Mouse (Mus musculus): Measurements from ENCODE around the gene Alcam. TPM values are rescaled to one million over a fixed set of nuclear protein-coding genes. Genes with fewer than 3 reads are reported as not detected.
A peak's percentile ranks its signal among the peaks of the same experiment; 100 is the strongest.

Gene Alcam
- total RNA-seq, 2 experiments from 2014 or later: 154 to 161 TPM

DNA sequence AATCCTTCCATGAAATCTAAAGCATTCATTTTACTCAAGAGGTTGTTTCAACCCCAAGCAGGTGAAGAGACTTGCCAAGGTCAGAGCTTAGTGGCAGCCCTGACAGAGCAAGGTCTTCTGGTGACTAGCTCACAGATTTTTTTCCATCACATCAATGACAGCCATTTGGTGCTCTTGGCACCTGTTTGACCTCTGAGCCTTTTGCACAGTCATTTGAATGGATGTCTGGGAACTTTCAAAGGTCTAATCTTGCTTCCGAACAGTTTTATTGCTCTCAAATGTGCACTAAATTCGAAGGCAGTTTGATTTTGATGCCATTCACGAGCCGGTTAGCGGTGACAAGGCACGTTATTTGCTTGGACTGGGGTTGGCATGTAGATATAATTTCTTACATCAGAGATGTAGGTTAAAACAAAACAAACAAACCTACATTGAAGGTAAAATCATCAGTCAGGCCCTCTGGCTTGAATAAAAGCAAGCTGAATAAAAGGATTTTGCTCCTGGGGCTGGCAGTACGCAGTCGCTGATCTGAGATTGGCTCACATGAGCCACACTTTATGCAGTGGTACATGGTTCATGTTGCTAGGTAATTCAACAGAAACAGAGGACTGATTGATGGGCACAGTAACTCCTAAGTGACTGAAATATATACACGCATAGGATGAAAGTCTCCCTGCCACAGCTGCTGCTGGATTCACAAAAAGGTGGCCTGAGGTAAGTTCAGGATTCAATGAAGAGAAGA, 150.9 kb downstream of the Alcam start:
- intact Hi-C loops (cut with DNase I): no loop called here
- no peak for DNase-seq (ENCODE audit: extremely low spot score in 1 of 2, low spot score in 2 of 2)

DNA sequence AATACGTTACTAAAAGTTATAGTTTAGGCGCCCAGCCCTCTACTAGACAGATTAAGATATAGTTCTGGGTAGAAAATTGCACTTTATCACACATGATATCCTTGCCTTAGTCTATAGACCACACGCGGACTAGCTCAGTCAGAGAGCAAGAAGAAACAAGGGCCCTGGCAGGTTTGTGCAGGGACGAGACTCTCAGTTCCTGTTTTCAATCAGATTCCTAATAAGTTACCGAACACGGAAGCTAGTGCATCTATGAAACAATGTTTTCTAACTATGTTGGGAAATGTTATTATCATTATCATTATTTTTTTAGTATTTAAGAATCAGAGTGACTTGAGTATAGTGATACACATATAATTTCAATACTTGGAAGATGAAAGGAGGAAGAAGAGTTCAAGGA, 152.1 kb downstream of the Alcam start:
- intact Hi-C loops (cut with DNase I): no loop called here

DNA sequence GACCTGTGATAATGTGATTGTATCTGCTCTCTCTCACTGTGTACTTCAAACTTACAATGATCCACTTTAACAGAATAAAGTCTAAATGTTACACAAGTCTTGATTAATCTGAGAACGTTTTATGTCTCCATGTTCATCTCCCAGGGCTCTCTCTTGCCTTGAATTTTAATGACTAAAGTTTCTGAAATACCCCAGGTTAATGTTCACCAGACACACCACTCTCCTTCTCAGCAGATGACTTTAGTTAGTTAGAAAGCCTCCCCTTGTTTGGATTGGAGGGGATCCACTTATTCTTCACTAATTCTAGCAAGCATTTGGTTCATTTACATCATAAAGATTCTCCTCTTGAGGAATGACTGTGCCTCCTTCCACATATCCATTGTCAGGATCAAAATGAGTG, 157.5 kb downstream of the Alcam start:
- intact Hi-C loops (cut with DNase I): no loop called here
- no peak for DNase-seq (ENCODE audit: extremely low spot score in 1 of 2, low spot score in 2 of 2)

More for the DNA sequence above, 152.1 kb downstream of the Alcam start:
- DNase-seq (ENCODE audit: extremely low spot score in 1 of 2, low spot score in 2 of 2): no peak

DNA sequence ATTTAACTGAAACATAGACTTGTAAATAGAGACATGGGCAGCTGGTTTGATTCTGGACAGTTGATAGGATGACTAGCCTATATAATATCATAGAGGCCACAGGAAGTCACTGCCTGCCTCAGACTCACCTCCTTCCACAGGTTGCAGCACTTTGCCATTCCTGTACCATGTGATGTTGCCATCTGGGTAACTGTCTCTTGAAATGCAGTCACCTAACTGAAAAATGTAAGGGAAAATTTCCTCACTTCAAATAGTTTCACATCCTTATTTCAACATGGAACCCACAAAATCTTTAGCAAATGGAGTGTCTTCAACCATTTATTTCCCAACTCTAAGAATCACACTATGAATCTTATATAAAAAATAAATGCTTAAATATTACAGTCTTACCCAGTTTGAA, 158.3 kb downstream of the Alcam start:
- intact Hi-C loops (cut with DNase I): no loop called here
- DNase-seq (ENCODE audit: extremely low spot score in 1 of 2, low spot score in 2 of 2): no peak

DNA sequence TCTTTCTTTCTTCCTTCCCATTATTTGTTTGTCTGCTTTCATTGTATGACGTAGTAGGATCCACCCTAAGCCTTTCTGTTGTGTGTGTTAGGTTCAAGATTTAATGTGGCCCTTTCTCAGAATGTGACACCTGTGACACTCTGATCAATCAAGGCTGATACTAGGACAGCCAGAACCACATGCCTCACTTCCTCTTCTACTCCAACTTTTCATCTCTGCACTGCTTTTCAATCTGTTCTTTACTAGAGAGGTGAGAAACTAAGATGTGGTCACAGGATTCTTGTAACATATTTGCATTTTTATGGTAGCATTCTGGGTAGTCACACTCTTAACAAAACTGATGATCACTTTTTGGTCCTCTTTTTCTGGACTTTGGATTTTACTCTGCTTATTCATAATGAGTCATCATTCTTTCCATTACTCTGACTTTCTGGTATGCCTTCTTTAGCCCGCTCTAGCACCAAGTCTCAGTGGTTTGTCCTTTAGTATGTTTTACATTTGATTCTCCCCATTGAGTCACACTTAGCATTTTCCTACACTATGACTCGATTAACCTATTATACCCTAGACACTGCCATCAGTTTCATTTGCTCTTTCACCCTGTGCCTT, 161.3 kb downstream of the Alcam start:
- intact Hi-C loops (cut with DNase I): no loop called here
- DNase-seq (ENCODE audit: extremely low spot score in 1 of 2, low spot score in 2 of 2): no peak

DNA sequence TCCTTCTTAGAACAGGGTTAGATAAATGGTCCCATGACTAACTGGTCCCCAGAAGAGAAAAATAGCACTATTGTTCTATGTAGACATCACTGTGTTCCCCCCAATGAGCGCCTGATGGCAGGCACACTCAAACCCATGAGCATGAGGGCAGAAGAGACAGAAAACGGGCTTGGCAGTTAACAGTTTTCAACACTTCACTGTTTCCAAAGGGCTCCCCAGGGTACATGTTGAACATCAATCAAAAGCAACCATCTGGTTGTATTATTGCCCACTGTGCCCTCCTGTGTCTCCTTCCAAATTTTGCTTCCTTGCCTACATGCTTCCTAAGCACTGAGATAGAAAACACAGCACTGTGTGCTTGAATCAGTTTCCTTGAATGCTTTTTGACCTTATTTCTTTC, 173.7 kb downstream of the Alcam start:
- intact Hi-C loops (cut with DNase I): no loop called here
- no peak for DNase-seq (ENCODE audit: extremely low spot score in 1 of 2, low spot score in 2 of 2)

DNA sequence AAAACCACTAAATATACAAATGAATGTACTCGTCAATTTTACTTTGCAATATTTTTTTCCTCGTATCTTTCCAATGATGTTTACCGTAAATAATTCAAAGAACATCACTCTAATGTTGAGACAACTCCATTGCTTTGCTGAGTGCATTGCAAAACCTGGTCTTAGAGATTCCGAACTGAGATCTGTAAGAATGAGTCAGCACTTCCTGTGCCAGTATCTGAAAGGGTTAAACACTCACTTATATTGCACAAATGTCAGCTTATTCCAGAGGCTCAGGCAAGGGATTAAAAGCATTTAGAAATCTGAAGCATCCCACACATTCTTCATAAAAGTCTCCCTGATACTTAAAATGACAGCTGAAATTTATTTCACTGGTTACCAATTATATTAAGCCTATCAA, 188.8 kb downstream of the Alcam start:
- intact Hi-C loops (cut with DNase I): no loop called here
- DNase-seq (ENCODE audit: extremely low spot score in 1 of 2, low spot score in 2 of 2): no peak

DNA sequence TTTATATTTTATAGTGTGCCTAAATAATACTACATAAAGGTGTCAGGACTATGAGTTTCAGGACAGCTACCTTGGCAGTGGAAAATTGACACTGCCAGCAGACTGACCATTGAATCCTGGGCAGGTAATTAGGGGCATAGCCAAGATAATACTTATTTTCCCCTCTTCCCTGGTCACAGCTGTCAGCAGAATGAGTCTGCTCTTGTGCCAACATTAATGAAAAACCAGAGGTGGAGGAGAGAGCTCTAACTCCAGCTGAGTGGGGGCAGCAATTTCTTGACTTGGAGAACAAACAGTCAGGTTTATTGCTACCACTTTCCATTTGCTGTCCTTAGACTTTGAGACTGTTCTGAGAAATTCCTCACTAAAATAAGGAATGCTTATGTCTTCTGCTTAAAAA, 190.1 kb downstream of the Alcam start:
- intact Hi-C loops (cut with DNase I): no loop called here
- DNase-seq (ENCODE audit: extremely low spot score in 1 of 2, low spot score in 2 of 2): no peak

DNA sequence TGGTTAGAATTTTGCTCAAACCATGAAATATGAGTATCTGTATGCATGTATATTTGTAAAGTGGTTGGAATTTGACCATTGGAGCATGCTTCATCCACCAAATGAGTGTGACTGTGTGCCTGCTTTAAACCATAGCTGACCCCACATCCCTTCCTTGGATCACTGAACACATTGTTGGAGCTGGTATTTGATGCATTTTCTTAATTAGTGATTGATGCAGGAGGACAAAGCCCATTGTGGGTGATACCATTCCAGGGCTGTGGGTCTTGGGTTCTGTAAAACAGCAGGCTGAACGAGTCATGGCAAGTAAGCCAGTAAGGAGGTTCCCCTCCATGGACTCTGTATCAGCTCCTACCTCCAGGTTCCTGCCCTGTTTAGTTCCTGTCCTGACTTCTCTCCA, 191.3 kb downstream of the Alcam start:
- DNase-seq (ENCODE audit: extremely low spot score in 1 of 2, low spot score in 2 of 2): no peak
- intact Hi-C loops (cut with DNase I): no loop called here

DNA sequence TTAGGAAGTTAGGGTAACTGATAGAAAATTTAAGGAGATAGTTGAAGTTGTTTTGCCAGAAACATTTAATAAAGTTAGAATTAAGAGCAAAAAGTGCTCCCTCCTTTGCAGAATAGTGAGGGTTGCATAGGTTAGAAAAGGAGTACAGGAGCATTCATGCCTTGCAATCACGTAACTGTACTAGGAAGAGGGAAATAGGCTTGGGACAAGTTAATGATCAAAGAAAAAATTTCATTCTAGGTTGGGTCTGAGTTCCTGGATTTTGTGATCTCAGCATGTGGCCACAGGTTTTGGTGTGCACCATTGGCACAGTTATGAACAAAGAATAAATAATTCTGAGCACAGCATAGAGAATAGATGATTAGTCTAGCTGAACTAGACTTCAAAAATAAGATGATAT, 192.1 kb downstream of the Alcam start:
- no peak for DNase-seq (ENCODE audit: extremely low spot score in 1 of 2, low spot score in 2 of 2)
- intact Hi-C loops (cut with DNase I): no loop called here

DNA sequence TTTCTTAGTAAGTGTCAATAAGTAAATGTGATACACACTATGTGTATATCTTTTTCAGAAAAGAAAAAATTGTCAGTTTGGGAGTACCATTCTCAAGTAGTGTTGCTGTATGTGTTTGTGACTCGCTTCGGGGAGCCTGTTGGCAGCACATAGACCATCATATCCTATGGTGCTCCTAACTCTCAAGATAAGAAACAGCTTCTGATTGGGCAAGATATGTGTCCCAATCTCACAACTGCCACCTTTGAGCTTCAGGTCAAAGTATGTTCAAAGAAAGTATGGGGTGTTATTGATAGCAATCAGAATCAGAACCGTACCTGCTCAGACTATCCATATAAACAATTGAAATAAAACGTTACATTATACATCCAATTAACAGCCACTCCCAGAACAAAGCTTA, 202.9 kb downstream of the Alcam start:
- DNase-seq (ENCODE audit: extremely low spot score in 1 of 2, low spot score in 2 of 2): no peak
- intact Hi-C loops (cut with DNase I): no loop called here

DNA sequence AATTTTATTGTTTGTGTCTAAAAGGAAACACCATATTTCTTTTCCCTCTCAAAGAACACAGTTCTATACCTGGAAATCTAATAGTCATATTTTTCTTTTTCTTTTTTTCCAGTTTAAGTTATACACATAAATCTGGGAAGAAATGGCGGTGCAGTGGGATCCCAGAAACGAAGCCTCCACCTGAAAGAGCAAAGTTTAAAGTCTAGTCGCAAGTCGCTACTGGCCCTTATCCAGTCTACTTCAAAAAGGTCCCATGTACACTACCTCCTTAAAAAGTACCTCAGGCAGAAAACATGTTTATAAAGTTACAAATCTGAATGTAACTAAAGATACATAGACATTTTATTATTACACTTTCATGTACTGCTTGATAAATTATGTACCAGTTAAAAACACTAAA, 203.7 kb downstream of the Alcam start:
- intact Hi-C loops (cut with DNase I): no loop called here
- DNase-seq (ENCODE audit: extremely low spot score in 1 of 2, low spot score in 2 of 2): no peak

DNA sequence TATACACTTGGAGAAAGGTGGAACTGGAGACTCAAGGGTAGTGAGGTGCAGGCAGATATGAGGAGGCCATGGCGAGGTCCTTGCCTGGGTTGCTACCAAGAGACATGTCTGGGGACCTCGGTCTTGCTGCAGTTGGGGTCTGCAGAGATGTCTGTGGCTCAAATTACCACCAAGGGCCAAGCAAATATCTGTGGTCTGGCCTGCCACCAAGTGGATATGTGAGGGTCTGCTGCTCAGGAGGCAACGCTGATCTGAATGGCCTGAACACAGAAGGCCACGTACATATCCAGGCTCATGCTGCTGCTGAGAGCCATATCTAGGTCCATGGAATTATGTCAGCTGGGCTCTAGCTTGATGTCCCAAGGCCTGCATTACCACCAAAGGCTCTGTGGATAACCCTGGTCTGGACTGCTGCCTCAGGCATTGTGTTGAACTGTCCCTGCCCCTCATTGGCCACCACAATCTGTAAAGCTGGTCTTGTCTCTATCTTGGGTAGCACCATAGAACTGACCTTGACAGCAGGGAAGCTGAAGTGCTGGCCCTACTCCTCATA, 210.4 kb downstream of the Alcam start:
- no peak for DNase-seq (ENCODE audit: extremely low spot score in 1 of 2, low spot score in 2 of 2)
- intact Hi-C loops (cut with DNase I): no loop called here

DNA sequence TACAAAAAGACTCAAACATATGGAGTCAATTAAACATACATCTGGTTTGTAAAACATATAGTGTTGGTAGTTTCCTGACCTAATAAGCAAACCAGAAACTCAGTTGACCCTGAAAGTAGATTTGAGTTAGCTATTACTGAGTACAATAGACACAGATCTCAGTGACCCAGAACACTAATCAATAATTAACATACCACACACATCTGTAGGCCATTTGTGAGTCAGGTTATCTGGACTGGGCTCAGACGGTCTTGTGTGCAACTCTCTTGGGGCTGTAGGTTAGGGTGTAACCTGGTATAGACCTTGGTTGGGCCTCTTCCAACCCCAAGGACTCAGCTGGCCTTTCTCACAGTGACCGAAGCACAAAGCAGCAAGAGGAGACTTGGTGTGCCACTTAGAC, 211.7 kb downstream of the Alcam start:
- intact Hi-C loops (cut with DNase I): no loop called here
- DNase-seq (ENCODE audit: extremely low spot score in 1 of 2, low spot score in 2 of 2): no peak

DNA sequence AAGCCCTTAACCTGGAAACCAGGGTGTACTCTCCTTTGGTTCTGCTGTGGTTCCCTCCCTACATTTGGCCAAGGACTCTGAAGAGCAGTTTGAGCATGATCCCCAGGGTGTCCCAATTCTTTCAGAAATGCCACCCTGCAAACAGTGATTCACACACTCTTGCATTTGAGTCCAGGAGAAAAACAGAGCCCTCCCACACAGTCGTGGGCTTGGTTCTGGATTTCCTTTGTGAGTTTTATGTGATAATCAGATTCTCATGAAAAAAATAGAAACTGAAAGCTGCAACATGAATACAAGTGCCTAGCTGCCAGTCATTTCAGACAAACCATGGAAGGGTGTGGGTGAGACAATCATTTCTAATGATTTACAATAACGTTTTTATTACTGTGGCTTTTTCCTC, 223.9 kb downstream of the Alcam start:
- intact Hi-C loops (cut with DNase I): no loop called here
- DNase-seq (ENCODE audit: extremely low spot score in 1 of 2, low spot score in 2 of 2): no peak

DNA sequence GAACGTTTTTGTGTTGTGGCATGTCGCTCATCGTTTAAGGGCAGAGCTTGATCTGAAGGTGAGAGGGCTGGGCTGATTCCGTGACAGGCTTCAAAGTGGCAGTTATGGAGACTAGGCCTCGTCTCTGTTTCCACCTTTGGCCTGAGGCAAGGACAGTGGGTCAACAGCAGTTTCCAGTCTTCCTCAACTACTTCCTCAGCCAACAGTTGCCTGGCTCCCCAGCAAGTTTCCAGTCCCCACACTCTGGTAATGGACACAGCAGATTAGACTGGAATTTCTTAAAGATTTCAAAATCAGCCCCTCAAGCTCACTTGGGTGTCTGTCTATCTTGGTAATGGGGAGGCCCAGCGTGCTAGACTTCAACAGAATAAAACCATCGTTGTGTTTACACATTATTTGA, 224.4 kb downstream of the Alcam start:
- intact Hi-C loops (cut with DNase I): no loop called here
- no peak for DNase-seq (ENCODE audit: extremely low spot score in 1 of 2, low spot score in 2 of 2)

DNA sequence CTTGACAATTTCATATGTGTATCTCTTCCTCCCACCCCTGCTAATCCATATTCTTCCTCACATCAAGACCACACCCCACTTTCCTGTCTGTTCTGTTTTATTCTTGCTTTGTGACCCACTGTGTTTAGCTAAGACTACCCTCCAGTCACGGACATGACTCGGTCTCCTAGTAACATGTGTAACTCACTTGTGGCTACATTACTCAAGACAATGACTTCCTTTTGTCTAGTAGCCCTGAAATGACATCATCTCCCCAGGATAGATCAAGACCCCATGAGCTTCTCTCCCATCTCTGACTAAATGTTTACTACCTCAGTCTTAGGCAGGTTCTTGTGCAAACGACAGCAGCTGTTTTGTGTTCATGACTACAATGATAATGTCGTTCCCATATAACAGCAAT, 231.0 kb downstream of the Alcam start:
- intact Hi-C loops (cut with DNase I): no loop called here
- no peak for DNase-seq (ENCODE audit: extremely low spot score in 1 of 2, low spot score in 2 of 2)

DNA sequence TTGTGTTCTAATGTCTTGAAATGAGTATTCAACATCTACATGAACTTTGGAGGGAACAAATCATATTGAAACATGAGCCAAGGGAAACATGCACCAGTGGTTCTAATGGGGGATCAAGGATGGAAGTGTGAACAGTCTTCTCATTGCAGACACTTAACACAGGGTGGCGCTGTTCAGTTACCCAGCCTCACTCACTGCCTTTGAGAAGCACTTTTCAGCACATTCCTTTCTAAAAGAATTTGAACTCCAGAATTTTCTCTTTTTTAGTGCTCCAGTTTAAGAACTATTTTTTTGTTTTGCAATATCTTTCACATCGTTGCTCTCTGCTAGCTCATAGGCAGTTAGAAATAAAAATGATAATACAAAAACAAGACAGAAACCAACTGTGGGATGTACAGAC, 234.8 kb downstream of the Alcam start:
- DNase-seq (ENCODE audit: extremely low spot score in 1 of 2, low spot score in 2 of 2): peak in 1 of 2 experiments; percentile 42
- intact Hi-C loops (cut with DNase I): loop anchor here (5.0 kb wide), 1 partner anchor 1048 kb away; no protein-coding TSS in a partner anchor

DNA sequence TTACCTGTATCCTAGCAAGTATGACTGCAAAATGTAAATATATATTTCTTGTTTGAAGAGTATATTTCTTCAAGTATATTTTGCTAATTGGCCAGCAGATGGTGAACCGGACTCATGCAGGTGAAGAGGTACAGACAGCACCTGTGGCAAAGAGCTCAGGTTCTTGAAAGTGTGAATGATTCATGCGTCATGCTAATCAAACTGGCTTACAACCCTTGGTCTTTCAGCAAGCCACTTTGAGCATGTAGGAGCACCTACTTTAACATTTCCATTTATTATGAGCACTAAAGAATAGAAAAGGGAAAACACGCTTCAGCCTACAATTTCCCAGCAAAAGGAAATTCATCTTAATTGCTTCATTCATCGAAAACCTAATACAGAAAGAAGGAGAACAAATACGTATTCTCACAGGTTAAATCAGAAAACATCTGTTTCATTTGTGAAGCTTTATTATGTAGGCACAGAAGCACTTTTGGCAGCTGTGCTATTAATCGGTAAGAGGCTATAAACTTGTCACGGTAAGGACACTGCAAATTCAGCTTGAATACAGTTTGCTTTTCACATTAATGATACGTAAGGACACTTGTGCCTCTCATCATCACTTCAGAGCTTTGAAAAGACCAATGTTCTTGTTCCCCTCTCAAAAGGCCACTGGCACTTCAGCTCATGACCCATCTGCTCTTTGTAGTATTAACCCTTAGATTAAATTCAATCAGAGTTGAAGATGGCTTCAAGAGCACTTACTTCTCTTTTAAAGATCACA, 242.8 kb downstream of the Alcam start:
- intact Hi-C loops (cut with DNase I): no loop called here
- DNase-seq (ENCODE audit: extremely low spot score in 1 of 2, low spot score in 2 of 2): no peak

DNA sequence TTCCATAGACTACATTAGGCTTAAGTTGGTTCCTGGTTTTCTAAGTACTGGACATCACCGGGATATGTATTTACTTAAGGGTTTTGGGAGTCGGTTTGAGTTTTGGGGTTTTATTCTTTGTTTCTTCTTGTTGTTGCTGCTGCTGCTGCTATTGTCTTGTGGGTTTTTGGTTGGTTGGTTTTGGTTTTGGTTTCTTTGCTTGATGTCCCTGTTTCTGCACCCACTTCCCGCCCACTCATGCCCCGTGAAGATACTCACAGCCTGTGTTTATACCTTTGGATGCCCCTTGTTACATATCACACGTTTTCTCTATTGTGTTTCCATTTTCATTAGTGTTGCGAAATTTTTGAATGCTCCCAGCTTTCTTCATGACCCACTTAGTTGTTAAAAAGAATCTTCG, 253.8 kb downstream of the Alcam start:
- no peak for DNase-seq (ENCODE audit: extremely low spot score in 1 of 2, low spot score in 2 of 2)
- intact Hi-C loops (cut with DNase I): no loop called here
